Mouse (Mus musculus) Patski (cell line): Measurements from ENCODE around the gene Olfr1256. TPM values are rescaled to one million over a fixed set of nuclear protein-coding genes. Genes with fewer than 3 reads are reported as not detected.

Experiments
- ATAC-seq: fragments of 100-300 bp; one replicate; pipeline ENCODE4 v1.8.0; 2021
- CTCF ChIA-PET: fragments of 350-600 bp; sonication (Branson Sonifier 250); formaldehyde crosslinking; loops from one replicate; lab custom pipeline; 2022; ENCODE audit warnings: inconsistent platforms; lab: Charles Lee
- POLR2A ChIA-PET: fragments of 350-600 bp; sonication (Branson Sonifier 250); formaldehyde crosslinking; loops from one replicate; lab custom pipeline; 2022; ENCODE audit warnings: antibody characterized with exemption, inconsistent platforms; lab: Charles Lee
- DNase-seq: peaks from one replicate; pipeline ENCODE4 v3.0.0-alpha.2; 2011; ENCODE audit warnings: low read depth, low spot score
- H3K27me3 ChIP-seq: fragments of 371-371 bp; one replicate; pipeline ENCODE4 v1.5.1; 2021
- CTCF ChIP-seq: fragments of 100-300 bp; IDR thresholded peaks from one replicate; pipeline ENCODE4 v1.5.1; 2021
- in situ Hi-C: fragments of 300-500 bp; cut with MboI; formaldehyde crosslinking; loops from 3 replicates; pipeline ENCODE4 v1.11.1; 2018; ENCODE audit warnings: low pct_unique_long_range_greater_than_20kb, mixed read lengths
- polyA plus RNA-seq: library from polyadenylated mRNA; unstranded; gene quantifications from one replicate; pipeline ENCODE4 v1.2.3, GENCODE M21; 2021

Olfr1256 gene
- 0.01 TPM for polyA plus RNA-seq

- ChIA-PET POLR2A (no interaction called here), CTCF (no interaction called here)
- in situ Hi-C loops = no loop called here
- H3K27me3 ChIP-seq = no peaks in the 10 kb centered on the region
- ATAC-seq (no peak), DNase-seq (no peak)
- TF ChIP-seq CTCF = no peak
These were observed at the start of gene Olfr1256 for GRCm38 (mm10) chr2:89841455-89841854. Olfr1256 (minus strand) TSS chr2:89841555.

GRCm38 (mm10) chr2:89878137-89878536 is 36.8 kb upstream of the Olfr1256 start, which contains the start of gene Olfr1257:
Olfr1257 (plus strand) TSS chr2:89878437.
- TF ChIP-seq CTCF = no peak
- ATAC-seq (no peak), DNase-seq (no peak)
- H3K27me3 ChIP-seq = no peaks in the 10 kb centered on the region
- CTCF ChIA-PET = no interaction called here
- in situ Hi-C loops = no loop called here
- POLR2A ChIA-PET = no interaction called here

- CTCF ChIA-PET = interaction anchor here (1.5 kb wide), 1 partner anchor 12 kb away, joined by 3 read pairs; no protein-coding TSS in a partner anchor
- TF ChIP-seq CTCF = no peak
- DNase-seq = no peak
- in situ Hi-C loops = no loop called here
- H3K27me3 ChIP-seq = no peaks in the 10 kb centered on the region
- POLR2A ChIA-PET = no interaction called here
- ATAC-seq = no peak
These were observed 7.9 kb upstream of the Olfr1256 start for GRCm38 (mm10) chr2:89849230-89849629.

- H3K27me3 ChIP-seq = no peaks in the 10 kb centered on the region
- ChIA-PET CTCF (interaction anchor here (1.5 kb wide), 1 partner anchor 13 kb away, joined by 3 read pairs; no protein-coding TSS in a partner anchor), POLR2A (no interaction called here)
- DNase-seq (no peak), ATAC-seq (no peak)
- no peak for TF ChIP-seq CTCF
- in situ Hi-C loops = no loop called here
These were observed 6.8 kb upstream of the Olfr1256 start, which contains the start of gene Olfr48 for GRCm38 (mm10) chr2:89848105-89848504. Olfr48 (minus strand) TSS chr2:89848205.

GRCm38 (mm10) chr2:89820216-89820615 is 21.1 kb downstream of the Olfr1256 start:
- H3K27me3 ChIP-seq = no peaks in the 10 kb centered on the region
- ATAC-seq (no peak), DNase-seq (no peak)
- POLR2A ChIA-PET = no interaction called here
- TF ChIP-seq CTCF = no peak
- in situ Hi-C loops = no loop called here
- CTCF ChIA-PET = interaction anchor here (1.4 kb wide), 1 partner anchor 9 kb away, joined by 3 read pairs; the partner anchor contains the start of gene Olfr1255

DNA sequence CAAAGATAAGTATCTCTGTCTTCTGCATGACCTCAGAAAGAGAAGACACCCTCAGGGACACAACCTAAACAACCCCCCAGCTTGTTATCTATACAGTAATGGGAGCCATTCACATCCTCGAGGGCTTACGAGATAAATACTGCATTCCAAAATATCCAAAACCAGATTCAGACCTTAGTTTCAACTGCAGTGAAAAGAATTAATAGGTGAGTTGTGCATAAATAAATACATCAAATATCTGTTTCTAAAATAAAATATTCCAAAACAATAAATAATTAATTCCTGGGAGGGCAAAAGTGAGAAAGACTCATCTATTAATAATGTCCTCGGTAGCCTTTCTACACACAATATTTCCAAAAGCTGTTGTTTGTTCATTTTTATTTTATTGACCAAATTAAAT is 29.6 kb downstream of the Olfr1256 start, which contains the start of gene Olfr1255:
Gene Olfr1255 (plus strand): TSS at position 301 of the 400 bp plus-strand sequence.
- ChIA-PET POLR2A (no interaction called here), CTCF (interaction anchor here (1.2 kb wide), 1 partner anchor 9 kb away, joined by 3 read pairs; no protein-coding TSS in a partner anchor)
- TF ChIP-seq CTCF = no peak
- peaks cover 5% of the 10 kb centered on the region for H3K27me3 ChIP-seq
- in situ Hi-C loops = no loop called here
- DNase-seq = no peak
- ATAC-seq = no peak

DNA sequence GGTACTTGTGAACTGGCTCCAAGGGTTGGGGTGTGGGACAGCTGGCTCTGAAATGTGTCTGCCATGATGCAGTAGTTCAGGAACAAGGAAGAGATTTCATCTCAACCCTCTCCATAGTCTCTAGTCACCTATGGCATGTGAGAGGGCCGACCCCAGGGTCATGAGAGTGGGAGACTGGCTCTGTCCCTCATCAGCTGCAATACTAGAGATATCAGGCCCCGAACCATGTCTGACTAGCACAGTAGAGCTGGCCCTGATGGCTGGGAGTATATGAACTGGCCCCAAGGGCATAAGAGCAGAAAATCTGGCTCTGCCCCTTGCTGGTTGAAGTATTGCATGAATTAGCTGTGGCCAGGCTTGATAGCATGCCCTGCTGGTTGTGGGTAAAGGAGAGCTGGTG is 30.6 kb downstream of the Olfr1256 start:
- ChIA-PET POLR2A (no interaction called here), CTCF (no interaction called here)
- in situ Hi-C loops = no loop called here
- DNase-seq (no peak), ATAC-seq (no peak)
- H3K27me3 ChIP-seq = peaks cover 5% of the 10 kb centered on the region
- TF ChIP-seq CTCF = no peak

DNA sequence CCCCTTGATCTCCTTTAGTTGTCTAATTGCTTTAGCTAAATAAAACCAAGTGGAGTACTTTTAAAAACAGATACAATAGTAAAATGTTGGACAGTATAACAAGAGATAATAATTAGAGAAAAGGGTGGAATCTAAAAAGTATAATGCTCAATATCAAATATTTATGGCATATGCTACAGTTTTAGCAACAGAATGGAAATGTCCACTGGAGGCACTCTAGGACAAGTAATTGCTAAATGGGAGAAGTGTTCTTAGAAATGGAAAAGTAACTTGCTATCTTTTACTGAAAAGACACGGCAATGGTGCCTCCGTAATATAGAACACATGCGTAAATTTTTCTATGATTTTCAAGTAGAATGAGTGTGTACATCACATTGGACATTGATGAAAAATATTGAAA is 41.8 kb downstream of the Olfr1256 start:
- ChIA-PET CTCF (no interaction called here), POLR2A (no interaction called here)
- H3K27me3 ChIP-seq = no peaks in the 10 kb centered on the region
- TF ChIP-seq CTCF = no peak
- ATAC-seq (no peak), DNase-seq (no peak)
- in situ Hi-C loops = no loop called here

- ChIA-PET CTCF (no interaction called here), POLR2A (no interaction called here)
- ATAC-seq (no peak), DNase-seq (no peak)
- no peaks in the 10 kb centered on the region for H3K27me3 ChIP-seq
- in situ Hi-C loops = no loop called here
- no peak for TF ChIP-seq CTCF
These were observed 47.8 kb downstream of the Olfr1256 start, which contains the start of gene Olfr1254 for GRCm38 (mm10) chr2:89793519-89793918. Olfr1254 (minus strand) TSS chr2:89793619.

Other genes with a start within 250 kb of the Olfr1256 start
- gene Olfr1246, start 248.4 kb downstream of the Olfr1256 start, polyA plus RNA-seq = not detected
- 0.09 TPM for gene Olfr1247, start 227.4 kb downstream of the Olfr1256 start, polyA plus RNA-seq
- gene Olfr1248, start 223.3 kb downstream of the Olfr1256 start, polyA plus RNA-seq = not detected
- gene Olfr1249, start 206.6 kb downstream of the Olfr1256 start, polyA plus RNA-seq = not detected
- gene Olfr1250, start 180.1 kb downstream of the Olfr1256 start, polyA plus RNA-seq = not detected
- not detected for gene Olfr1251, start 169.6 kb downstream of the Olfr1256 start, polyA plus RNA-seq
- gene Olfr1252, start 116.5 kb downstream of the Olfr1256 start, polyA plus RNA-seq = not detected
- gene Olfr1253, start 84.5 kb downstream of the Olfr1256 start, polyA plus RNA-seq = not detected
- not detected for gene Olfr1254, start 47.9 kb downstream of the Olfr1256 start, polyA plus RNA-seq
- not detected for gene Olfr1255, start 29.5 kb downstream of the Olfr1256 start, polyA plus RNA-seq
- gene Olfr48, start 6.7 kb upstream of the Olfr1256 start, polyA plus RNA-seq = not detected
- gene Olfr1257, start 36.9 kb upstream of the Olfr1256 start, polyA plus RNA-seq = not detected
- not detected for gene Olfr1258, start 85.8 kb upstream of the Olfr1256 start, polyA plus RNA-seq
- not detected for gene Olfr1259, start 107.1 kb upstream of the Olfr1256 start, polyA plus RNA-seq
- gene Olfr1260, start 132.8 kb upstream of the Olfr1256 start, polyA plus RNA-seq = 0.01 TPM
- gene Olfr1261, start 149.7 kb upstream of the Olfr1256 start, polyA plus RNA-seq = not detected
- not detected for gene Olfr1262, start 158.6 kb upstream of the Olfr1256 start, polyA plus RNA-seq
- not detected for gene Olfr1263, start 170.6 kb upstream of the Olfr1256 start, polyA plus RNA-seq
- gene Olfr1264, start 184.0 kb upstream of the Olfr1256 start, polyA plus RNA-seq = not detected
- gene Olfr1265, start 193.8 kb upstream of the Olfr1256 start, polyA plus RNA-seq = 0.01 TPM
- not detected for gene Olfr140, start 222.0 kb upstream of the Olfr1256 start, polyA plus RNA-seq